Mouse (Mus musculus) cerebellum, adult (tissue): Measurements from ENCODE around the gene Dnaic2.

Experiments
- ATAC-seq: cut with Nextera tagmentation; 2 replicates; pipeline ENCODE4 v1.9.2; 2017; ENCODE audit warnings: mild to moderate bottlenecking, moderate library complexity, mixed read lengths; ENCODE audit not compliant: insufficient number of reproducible peaks, low FRiP score, low TSS enrichment

The Dnaic2 gene

GRCm38 (mm10) chr11:114699511-114699910 lies 27.7 kb upstream of the Dnaic2 start:
- ATAC-seq, result no peak

- ATAC-seq, result no peak
Observed at GRCm38 (mm10) chr11:114702311-114702995, 24.8 kb upstream of the Dnaic2 start.

GRCm38 (mm10) chr11:114702996-114703361 lies 24.2 kb upstream of the Dnaic2 start:
- no peak for ATAC-seq

GRCm38 (mm10) chr11:114704071-114704913 lies 22.9 kb upstream of the Dnaic2 start:
- no peak for ATAC-seq

- no peak for ATAC-seq
Observed at GRCm38 (mm10) chr11:114706358-114706757, 20.9 kb upstream of the Dnaic2 start.

- ATAC-seq, result no peak
Observed at GRCm38 (mm10) chr11:114711393-114711792, 15.8 kb upstream of the Dnaic2 start.

GRCm38 (mm10) chr11:114711861-114712260 lies 15.3 kb upstream of the Dnaic2 start:
- no peak for ATAC-seq

- no peak for ATAC-seq
Observed at GRCm38 (mm10) chr11:114714526-114714925, 12.7 kb upstream of the Dnaic2 start.

- ATAC-seq, result no peak
Observed at GRCm38 (mm10) chr11:114715531-114715930, 11.7 kb upstream of the Dnaic2 start.

- no peak for ATAC-seq
Observed at GRCm38 (mm10) chr11:114720535-114720934, 6.7 kb upstream of the Dnaic2 start.

GRCm38 (mm10) chr11:114722438-114722837 lies 4.8 kb upstream of the Dnaic2 start:
- ATAC-seq, result no peak

- no peak for ATAC-seq
Observed at GRCm38 (mm10) chr11:114723030-114723429, 4.2 kb upstream of the Dnaic2 start.

- no peak for ATAC-seq
Observed at GRCm38 (mm10) chr11:114724787-114725590, 2.2 kb upstream of the Dnaic2 start.

GRCm38 (mm10) chr11:114727826-114728186 lies 598 bp downstream of the Dnaic2 start:
- ATAC-seq, result no peak

GRCm38 (mm10) chr11:114728333-114728732 lies 1.1 kb downstream of the Dnaic2 start:
- ATAC-seq, result no peak

- ATAC-seq, result no peak
Observed at GRCm38 (mm10) chr11:114729832-114730363, 2.7 kb downstream of the Dnaic2 start.

GRCm38 (mm10) chr11:114731711-114732110 lies 4.5 kb downstream of the Dnaic2 start:
- no peak for ATAC-seq

- ATAC-seq, result no peak
Observed at GRCm38 (mm10) chr11:114732890-114733289, 5.7 kb downstream of the Dnaic2 start.

- no peak for ATAC-seq
Observed at GRCm38 (mm10) chr11:114736111-114736510, 8.9 kb downstream of the Dnaic2 start.

- no peak for ATAC-seq
Observed at GRCm38 (mm10) chr11:114736913-114737624, 9.9 kb downstream of the Dnaic2 start.
